Mouse (Mus musculus): ENCODE measurements around the gene March1.

DNA sequence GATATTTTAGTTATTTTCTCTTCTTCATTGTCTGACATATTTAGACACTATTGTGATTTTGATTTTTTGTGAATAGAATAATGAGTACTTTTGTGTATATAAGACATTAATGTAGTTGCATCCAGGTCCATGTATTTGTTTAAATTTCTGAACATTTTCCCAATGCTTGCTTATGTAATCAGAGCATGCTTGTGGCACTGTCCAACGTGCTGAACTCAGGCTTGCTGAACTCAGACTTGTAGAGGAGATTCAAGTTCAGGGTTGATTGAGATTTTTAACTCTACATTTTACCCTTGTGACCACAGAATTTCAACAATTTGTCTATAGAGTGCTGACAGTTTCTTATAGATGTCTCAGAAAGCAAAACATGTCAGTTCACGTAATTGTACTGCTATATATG is 14.5 kb upstream of the March1 start:
- no peak for TF ChIP-seq SIN3A (IDR thresholded peaks at IDR 0.05; ENCODE audit: low read length)
- no peak for TF ChIP-seq MAX (IDR thresholded peaks at IDR 0.05; ENCODE audit: low read length)
- no peak for TF ChIP-seq E2F4 (IDR thresholded peaks at IDR 0.05; ENCODE audit: borderline replicate concordance, low read depth, low read length)
- no peak for TF ChIP-seq KAT2A (conservative IDR thresholded peaks at IDR 0.05; ENCODE audit: low read depth, low read length)
- no peak for TF ChIP-seq HCFC1 (IDR thresholded peaks at IDR 0.05; ENCODE audit: low read depth, low read length)
- TF ChIP-seq MAZ (IDR thresholded peaks at IDR 0.05; ENCODE audit: low read depth, low read length) = no peak
- TF ChIP-seq POLR2A (IDR thresholded peaks at IDR 0.05; ENCODE audit: control insufficient read depth in 1 of 2, insufficient read depth in 1 of 2, low read depth in 1 of 2, low read length in 2 of 2, poor library complexity in 1 of 2) = no peak
- no peak for TF ChIP-seq CTCF (IDR thresholded peaks at IDR 0.05 in 2 of 3, conservative IDR thresholded peaks at IDR 0.05 in 1 of 3; ENCODE audit: control insufficient read depth in 1 of 3, insufficient read depth in 1 of 3, low read depth in 2 of 3, low read length in 3 of 3, poor library complexity in 1 of 3, severe bottlenecking in 1 of 3)
- no peak for TF ChIP-seq EP300 (IDR thresholded peaks at IDR 0.05; ENCODE audit: low read depth in 1 of 2, low read length in 2 of 2)
- no peak for TF ChIP-seq MEF2A (IDR thresholded peaks at IDR 0.05; ENCODE audit: extremely low read depth, insufficient replicate concordance, low read depth, low read length, poor library complexity, severe bottlenecking)
- TF ChIP-seq ZKSCAN1 (IDR thresholded peaks at IDR 0.05; ENCODE audit: low read depth, low read length) = no peak
- no peak for TF ChIP-seq USF1 (IDR thresholded peaks at IDR 0.05; ENCODE audit: low read depth, low read length)
- TF ChIP-seq CHD2 (IDR thresholded peaks at IDR 0.05; ENCODE audit: low read length) = no peak
- no peak for TF ChIP-seq UBTF (IDR thresholded peaks at IDR 0.05; ENCODE audit: borderline replicate concordance, insufficient read depth, low read depth, low read length)

Data from MEL (cell line).